Mouse (Mus musculus) yolk sac, embryonic 10.5 days (tissue): ENCODE measurements around the gene Aipl1.
"Not testable (repeated sequence)": the region's sequence is repeated elsewhere in the genome, so short reads cannot be mapped to it uniquely, and the experiment has no call there.

ENCODE experiments used
- DNase-seq: peaks from one replicate; pipeline ENCODE4 v3.0.0-alpha.2; 2017; ENCODE audit warnings: low spot score

Aipl1 gene

DNA sequence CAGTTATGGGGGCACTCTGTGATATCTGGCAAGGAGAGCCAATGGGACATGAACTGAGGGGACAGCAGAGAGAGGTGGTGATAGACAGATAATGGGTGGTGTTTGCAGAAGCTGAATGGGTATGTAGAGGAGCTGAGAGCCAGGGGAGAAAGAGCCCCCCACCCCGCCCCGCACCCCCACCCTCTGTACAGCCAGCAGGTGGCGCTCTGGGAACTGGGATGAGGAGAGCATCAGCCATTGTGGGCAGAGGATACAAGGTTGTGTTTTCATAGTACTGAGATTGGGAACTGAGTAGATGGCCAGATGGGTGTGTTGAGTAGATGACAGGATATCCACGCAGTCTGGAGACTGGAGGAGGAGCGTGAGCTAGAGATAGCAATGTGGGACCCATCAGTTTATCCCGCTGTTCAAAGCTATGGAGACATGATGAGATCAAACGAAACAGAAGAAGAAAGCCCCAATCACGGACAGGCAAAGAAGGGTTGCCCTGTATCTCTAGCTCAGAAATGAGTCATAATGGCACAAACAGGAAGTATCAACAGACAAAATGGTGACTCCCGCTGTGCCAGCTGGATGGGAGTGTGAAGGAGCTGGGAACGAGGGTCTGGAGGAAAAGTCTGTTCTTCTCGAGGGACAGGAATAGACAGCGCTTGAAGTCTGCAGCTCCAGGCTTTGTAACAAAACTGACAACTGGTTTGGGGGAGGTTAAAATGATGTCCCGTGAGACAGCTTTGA lies 20.6 kb downstream of the Aipl1 start:
- no peak for DNase-seq

DNA sequence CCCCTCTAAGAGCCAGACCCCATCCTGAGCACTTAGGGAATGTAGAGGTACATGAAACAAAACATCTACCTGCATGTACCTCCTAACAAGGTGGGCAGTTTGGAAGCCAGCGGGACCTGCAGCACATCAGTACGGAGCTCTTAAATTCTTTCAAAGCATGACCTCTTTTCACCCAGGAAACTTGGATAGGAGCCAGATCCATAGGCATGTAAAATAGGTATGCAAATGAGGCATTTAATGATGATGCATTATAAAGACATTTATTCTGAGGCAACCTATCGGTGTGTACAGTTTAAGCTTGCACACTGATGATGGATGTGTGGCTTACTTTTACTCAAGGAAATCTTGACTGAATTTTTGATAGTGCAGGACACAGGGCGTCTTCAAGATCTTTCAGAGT lies 22.6 kb downstream of the Aipl1 start:
- no peak for DNase-seq

DNA sequence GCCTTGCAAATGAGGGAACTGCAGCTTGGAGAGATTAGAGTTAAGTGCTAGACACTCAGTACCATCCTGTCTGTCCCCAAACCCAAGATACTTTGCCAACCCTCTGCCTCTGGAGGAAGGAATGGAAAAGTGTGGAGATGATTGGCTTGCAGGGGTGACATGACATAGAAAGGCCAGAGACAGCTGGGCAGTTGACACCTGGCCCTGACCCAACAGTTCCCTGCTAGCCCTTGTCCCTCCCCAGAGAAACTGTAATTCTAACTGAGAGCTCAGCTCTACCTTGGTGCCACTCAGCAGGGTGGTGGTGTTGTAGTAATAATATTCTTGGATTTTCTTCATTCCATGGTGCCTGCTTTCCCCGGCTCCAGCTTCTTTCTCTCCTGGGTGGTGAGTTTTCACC lies 25.4 kb downstream of the Aipl1 start:
- no peak for DNase-seq

DNA sequence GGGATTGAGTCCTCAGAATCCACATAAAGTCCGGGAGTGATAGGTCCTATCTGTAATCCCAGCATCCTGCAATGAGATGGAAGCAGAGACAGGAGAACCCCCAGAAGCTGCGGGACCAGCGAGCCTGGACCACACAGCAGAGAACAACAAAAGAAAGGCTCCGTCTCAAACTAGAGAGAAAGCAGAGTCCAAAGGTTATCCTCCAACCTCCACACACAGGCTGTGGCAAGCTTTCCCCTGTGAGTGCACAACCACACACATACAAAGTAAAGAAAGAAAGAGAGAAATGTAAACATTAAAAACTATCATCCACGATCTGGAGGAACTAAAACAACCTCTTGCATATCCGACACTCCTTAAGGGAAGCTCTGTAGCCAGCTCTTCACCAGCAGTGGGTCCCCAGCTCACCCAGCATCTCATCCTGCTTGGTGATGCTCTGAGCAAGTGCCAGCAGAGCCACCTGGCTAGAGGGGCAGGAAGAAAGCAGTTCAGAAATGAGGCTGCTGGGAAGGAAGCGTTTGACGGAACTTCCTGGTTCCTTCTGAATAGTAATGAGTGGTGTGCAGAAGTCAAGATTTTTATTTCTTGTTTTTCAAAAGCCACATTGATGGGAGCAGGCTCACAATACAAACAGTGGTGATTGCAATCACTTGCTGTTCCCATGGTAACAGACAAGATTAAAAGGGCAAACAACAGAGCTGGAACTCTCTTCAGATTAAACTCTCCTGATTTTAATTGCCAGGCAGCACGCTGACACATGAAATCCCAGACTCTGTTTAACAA lies 26.2 kb downstream of the Aipl1 start:
- no peak for DNase-seq

DNA sequence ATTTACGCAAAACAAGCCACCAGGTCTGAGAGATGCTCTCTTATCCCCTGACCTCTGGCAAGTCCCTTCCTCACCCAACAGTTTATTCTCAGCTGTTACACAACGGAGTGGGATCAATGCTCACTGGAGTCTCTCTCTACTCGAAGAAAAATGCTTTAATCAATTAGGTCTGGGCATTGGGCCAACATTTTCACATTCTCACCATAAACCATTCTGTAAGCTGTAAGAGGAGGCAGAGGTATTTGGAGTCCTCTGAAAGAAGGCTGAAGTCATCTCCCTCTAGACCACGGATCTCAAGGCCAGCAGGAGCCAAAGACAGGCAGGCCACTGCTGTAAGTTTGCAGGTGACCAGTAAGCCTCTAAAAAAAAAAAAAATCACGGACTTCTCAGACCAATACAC lies 26.9 kb downstream of the Aipl1 start:
- no peak for DNase-seq

DNA sequence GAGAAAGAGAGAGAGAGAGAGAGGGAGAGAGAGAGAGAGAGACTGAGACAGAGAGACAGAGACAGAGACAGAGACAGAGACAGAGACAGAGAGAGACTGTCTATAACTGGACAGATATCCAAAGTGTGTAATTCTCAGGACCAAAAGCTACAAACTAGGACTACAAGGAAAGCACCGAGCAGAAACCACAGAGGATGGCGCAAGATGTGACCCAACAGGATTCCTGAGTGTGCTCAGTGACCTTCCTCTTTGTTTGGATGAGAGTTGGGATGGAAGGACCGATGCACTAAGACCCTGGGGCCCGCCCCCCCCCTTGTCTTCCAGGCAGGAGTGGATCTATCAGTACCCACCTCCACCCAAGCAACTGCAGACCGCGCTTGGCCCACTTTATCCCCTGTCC lies 31.8 kb downstream of the Aipl1 start:
- no peak for DNase-seq

DNA sequence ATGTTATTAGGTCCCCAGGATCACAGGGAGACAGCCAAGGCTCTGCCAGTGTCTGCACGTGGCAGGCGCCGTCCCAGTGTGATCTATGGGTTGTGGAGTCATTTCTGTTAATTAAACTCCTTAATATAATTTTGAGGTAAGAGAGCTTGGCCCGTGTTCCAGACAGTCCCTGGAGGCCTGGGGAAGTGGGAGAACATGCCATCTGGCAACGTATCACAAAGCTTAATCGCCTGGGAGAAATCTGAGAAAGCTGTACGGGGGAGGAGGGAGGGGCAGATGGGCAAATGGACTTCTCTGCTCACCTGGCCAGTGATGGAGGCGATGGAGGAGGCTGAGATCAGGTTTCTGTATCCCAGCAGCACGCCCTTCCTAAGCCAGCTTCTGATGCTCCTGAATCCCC lies 34.1 kb downstream of the Aipl1 start:
- no peak for DNase-seq

DNA sequence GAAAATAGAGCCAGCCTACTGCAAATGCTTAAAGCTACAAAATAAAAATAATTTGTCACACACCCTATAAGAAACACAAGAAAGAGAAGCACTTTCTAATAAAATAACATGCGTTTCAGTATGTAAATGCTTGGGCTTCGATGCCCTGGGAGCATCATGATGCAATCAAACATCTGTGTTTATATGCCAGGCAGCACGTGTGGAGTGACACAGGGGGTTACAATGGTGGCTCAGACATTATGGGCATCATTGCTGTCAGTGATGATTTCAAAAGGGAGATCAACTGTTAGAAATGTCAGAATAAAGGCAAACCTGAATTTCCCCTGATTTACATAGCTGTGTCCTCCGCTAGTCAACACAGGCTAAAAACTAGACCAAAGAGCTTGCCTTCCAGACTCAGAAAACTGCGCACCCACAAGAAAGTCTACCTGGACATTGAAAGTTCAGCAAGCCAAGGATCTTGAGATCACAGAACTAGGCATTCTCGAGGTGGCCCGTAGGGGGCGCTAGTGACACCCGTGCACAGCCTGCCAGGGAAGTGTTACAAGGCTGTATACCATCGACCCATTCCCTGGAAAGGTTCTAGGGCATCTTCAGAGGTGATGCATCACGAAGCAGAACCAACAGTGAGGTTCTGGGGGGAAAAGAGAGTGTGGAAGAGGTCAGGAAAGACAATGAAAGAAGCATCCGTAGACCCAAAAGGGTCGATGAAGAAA lies 35.0 kb downstream of the Aipl1 start:
- DNase-seq, result no peak

DNA sequence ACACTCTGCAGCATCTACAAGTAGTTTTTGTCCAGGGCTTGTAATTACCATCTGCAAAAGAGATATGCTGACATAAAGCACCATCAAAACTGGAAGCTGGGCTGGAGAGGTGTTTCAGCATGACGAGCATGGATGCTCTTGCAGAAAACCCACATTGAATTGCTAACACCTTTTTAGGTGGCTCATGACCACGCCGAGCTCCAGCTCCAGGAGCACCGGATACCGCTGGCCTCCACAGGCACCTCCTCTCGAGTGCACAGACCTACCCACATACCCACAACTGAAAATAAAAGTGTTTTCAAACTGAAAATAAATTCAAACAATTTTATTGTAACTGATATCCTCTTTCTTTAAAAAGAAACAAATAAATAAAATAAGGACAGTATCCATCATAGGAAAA lies 37.1 kb downstream of the Aipl1 start:
- no peak for DNase-seq

DNA sequence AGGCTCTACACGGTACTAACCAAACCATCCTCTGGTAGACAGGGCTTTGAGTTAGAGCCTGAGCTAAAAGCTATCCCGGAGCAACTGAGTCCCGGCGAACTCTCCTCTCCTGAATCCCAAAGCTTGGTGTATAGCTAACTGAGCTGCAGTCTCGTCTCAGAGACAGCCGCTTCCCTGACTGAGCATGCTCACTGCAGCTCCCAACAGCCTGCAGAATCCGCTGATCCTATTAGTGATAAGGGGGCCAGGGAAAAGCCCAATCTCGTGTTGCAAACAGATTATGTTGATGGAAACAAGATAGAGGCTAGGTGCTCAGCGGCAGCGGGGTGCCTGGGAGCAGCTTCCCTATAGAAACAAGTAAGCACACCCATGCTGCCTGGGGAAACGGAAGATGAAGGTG lies 40.5 kb downstream of the Aipl1 start:
- DNase-seq, result no peak

DNA sequence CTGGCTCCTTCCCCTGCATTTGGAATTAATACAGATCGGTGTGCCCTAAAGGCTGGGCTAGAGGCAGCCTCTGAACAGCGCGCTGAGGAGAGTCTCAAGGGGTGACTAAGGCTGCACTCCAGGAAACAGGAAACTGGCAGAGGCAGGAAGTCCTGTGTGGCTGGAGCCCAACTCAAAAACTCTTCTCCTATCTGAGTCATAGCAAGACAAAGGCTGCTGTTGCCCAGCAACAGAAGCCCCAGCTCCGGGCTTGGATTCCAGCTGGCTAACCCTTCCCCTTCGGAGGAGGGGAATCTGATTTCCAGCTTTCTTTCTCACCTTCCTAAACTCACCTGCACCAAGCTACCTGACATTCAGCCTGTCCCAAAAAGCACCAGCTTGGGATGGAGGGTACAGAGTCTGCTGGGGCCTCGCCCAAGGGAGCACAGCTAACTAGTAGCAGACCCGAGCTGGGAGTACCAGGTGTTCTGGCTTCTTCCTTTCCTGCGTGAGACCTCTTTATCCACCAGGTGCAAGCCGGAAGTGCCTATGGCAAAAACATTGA lies 41.3 kb downstream of the Aipl1 start:
- peak; percentile 26 for DNase-seq

DNA sequence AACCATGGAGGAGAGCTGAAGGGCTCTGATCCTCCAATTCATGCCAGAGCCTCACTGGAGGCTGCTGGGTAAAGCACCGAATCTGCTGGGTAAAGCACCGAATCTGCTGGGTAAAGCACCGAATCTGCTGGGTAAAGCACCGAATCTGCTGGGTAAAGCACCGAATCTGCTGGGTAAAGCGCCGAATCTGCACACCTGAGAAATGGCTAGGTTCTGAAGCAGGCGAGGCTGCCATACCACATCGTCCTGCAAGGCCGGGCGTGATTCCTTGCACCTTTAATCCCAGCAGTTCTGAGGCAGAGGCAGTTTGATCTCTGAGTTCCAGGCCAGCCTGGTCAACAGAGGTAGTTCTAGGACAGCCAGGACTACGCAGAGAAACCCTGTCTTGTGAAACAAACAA lies 44.9 kb downstream of the Aipl1 start:
- no peak for DNase-seq

DNA sequence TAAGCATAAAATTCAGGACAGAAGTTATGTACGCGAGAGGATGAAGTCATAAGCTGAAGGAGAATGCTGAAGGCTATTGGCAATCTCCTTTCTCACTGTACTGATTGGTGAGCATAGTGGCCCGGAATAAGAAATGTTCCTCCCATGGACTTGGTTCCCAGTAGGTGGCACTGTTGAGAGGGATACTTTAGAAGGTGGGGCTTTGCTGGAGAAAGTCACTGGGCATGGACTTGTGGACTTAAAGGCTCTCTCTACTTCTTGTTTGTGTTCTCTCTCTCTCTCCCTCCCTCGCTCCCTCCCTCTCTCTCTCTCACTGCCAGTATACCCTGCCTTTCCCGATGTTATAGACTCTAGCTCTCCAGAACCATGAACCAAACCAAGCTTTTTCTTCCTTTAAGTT lies 45.8 kb downstream of the Aipl1 start:
- DNase-seq, result peak; percentile 51

DNA sequence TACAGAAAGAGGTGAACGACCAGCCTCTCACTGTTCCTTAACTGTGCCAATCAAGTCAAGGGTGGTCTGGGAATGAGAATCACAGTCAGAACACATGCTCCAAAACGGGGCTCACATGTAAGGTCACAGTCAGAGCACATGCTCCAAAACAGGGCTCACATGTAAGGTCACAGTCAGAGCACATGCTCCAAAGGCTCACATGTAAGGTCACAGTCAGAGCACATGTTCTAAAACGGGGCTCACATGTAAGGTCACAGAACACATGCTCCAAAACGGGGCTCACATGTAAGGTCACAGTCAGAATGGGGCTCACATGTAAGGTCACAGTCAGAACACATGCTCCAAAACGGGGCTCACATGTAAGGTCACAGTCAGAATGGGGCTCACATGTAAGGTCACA lies 47.9 kb downstream of the Aipl1 start:
- DNase-seq, result not testable (repeated sequence)

DNA sequence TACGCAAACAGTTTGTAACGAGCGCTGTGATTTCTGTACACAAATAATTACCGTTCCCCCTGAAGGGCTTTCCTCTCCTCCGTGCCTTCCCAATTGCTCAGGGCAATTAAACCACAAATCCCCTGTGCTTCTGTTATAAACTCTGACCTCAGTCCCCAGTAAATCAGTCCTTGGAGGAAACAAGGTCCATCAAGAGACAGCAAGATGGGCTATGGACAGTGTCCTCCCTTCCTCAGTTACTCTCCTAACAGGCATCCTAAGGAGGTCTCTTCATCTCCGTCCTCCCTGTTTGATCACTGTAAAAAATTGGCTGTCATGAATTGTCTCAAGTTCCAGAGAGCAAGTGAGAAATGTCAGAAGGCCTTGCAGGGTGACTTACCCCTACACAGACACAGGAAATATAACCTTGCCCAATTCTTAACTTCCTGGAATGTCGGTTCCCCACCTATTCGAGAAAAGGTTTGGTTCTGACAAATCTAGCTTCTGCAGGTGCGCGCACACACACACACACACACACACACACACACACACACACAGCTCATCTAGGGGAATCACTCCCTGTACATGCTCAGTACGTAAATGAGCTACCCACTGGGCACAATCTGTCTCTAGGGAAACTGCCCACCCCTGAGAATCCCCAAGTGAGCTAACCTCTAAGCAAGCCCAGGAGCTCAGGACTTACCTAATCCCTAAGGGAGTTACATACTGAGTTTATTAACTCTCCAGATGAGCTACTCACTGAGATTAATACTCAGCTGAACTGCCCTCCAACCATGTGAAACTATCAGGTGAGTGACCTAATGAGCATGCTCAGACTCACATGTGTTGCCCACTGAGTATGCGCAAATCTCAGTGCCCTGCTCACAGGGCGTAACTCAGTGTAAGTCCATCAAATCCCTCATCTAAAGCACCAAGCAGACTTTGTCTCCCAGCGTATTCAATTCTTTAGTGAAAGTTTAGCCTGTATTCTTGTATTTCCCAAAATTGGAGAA lies 49.9 kb downstream of the Aipl1 start:
- no peak for DNase-seq

DNA sequence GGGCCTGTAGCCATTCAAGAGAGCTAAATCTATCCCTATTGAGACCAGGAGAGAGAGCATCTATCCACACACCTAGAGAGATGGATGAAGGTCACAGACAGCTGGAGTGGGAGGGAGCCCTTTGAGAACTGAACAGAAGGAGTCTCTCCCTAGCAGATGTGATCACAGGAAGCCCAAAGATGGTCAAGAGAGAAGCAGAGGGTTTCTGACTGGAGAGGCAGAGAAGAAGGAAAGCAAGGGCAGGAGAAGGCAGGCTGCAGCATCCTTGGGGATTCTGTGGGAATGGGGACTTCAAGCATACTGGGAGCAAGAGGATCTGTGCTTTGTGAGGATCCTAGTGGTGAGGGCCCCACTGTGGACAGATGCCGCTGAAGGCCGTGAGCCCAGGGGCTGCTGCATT lies 51.5 kb downstream of the Aipl1 start:
- no peak for DNase-seq

DNA sequence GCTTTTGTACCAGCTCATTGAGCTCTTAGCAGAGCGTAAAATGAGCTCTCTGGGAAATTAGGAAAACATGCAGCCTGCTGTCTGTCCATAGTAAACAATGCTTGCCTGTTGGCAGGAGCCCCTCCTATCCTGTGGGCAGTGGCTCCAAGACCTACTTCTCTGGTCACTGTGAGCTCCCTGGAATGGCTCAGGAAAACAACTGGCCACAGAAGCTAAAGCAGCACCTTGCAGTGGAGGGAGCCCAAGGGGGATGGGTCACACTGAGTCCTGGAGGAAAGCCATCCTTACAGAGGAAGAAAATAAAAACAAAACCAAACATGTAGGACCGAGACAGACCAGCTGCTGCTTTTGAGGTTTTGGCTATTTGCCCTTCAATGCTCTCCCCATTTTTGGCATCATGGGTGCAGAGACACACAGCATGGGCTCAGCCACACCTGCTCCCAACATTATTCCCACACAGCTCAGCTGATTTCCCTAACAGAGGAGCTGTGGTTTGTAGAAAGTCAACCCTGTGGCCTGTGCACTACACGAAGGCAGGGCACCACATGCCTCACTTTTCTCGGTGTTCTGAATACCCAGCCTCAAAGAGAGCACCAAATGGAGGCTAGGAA lies 52.1 kb downstream of the Aipl1 start:
- DNase-seq, result no peak

DNA sequence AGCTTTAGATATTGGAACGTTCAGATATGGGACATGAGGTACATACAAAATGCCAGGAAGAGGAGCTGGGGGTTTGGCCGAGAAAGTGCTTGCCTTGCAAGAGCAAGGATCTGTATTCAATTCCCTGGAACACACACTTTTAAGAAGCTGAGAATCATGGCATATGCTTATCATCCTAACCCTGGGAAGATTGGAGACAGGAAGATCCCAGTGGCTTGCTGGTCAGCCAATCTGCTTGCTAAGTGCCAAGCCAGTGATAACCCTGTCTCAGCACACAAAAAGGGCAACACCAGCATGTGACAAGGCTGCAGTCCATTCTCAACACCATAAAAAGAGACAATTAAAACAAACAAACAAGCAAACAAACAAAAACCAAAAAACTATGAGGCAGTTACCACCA lies 53.2 kb downstream of the Aipl1 start:
- DNase-seq, result no peak
